Mouse (Mus musculus) hindlimb bud, embryonic 11.5 days (tissue): ENCODE measurements around the gene Ubn1.

ENCODE experiments used
- DNase-seq: peaks from one replicate; pipeline ENCODE4 v3.0.0-alpha.2; 2012; ENCODE audit warnings: low read depth, low spot score; ENCODE audit errors: extremely low spot score

Gene Ubn1

DNA sequence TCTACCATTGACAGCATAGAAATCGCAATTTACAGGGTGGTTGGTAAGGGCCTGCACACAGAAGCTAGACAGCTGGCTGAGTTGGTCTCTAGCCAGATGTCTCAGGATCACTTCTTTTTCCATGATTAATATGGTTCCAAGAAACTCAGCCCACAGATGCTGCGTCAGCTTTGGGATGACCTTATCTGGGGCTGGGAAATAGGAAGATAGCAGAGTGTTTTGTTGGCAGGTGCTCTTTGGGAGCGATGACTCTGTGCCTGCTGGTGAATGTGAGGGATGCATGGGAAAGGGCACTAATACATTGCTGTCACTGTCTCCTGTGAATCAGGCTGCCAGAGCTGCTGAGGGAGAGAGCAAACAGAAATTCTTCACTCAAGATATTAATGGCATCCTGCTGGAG lies 20.5 kb downstream of the Ubn1 start:
- DNase-seq: no peak

GRCm38 (mm10) chr16:5071974-5072373 lies 22.1 kb downstream of the Ubn1 start:
- no peak for DNase-seq

GRCm38 (mm10) chr16:5074341-5074740 lies 24.5 kb downstream of the Ubn1 start:
- DNase-seq: no peak

GRCm38 (mm10) chr16:5085196-5085595 lies 35.3 kb downstream of the Ubn1 start:
- no peak for DNase-seq

GRCm38 (mm10) chr16:5086179-5086578 lies 36.3 kb downstream of the Ubn1 start:
- DNase-seq: no peak

DNA sequence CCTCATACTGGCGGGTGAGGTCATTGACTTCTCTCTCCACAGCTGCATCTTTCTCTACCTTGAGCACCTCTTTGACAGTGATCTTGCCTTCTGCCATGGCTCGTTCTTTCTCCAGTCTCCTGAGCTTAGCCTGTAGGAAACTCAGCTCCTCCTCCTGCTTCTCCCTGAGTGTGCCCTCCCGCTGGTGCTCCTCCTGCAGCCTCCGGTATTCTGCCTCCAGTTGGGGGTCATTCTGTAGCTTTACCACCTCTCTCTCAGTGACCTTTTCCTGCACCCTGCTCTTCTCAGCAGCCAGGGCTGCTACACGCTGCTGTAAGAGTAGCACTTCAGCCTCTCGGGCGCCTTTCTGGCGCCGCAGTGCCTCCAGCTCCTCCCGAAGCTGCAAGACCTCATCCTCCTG lies 39.2 kb downstream of the Ubn1 start:
- DNase-seq: no peak

DNA sequence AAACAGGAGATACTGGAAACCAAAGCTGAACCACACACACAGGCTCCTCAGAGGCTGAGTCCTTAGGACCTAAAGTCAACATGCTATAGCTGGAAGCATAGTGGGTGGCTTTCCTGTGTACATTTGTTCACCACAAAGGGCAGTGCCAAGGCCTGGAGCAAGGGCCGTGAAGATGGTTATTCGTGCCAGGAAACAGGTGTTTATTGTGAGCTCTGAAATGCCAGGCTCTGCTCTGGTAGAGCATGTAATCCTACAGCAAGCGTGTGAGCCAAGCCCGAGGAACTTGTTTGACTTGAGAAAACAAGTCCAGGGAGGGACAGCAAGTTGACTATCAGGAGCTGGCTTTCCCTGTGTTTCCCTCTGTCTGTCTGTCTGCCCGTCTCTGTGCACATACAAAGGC lies 43.4 kb downstream of the Ubn1 start:
- DNase-seq: no peak

GRCm38 (mm10) chr16:5096504-5096903 lies 46.6 kb downstream of the Ubn1 start:
- DNase-seq: no peak

DNA sequence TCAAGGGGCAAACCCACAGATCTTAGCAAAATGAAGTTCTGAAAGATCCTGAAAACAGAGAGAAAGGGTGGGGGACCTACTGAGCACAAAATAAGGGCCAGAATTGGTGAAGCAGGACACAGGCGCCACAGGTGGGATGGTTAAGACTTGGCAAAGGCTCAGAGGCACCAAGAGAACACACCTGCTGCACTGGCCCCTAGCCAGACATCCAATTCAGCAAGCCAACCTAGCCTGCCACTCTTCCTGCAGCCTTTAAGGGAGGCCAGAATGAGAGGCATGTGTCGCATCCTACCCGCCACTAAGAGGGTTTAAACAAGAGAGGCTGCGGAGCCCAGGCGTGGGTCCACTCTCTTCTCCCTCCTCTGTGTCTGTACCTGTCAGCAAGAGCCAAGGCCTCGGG lies 51.1 kb downstream of the Ubn1 start:
- DNase-seq: no peak

DNA sequence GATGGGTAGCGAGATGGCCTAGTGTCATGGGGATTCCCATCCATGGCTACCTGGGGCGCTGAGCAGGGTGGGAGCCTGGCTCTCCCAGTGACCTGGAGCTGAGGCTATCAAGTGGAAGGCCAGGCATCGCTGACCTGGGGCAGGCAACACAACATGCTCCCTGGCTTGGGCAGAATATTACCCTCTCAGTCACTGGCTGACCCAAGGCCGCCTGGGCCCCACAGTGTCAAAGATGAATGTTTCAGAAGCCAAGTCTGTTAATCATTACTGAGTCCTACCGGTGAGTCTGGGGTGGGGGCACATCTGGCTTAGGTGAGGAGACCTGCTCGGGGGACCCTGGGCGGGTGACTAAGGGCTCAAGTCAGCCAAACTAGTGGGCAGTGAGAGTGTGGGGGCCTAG lies 60.0 kb downstream of the Ubn1 start:
- no peak for DNase-seq

- DNase-seq: no peak
Measured at GRCm38 (mm10) chr16:5111021-5111420, 61.2 kb downstream of the Ubn1 start.

- DNase-seq: no peak
Measured at GRCm38 (mm10) chr16:5113002-5113550, 63.2 kb downstream of the Ubn1 start.

GRCm38 (mm10) chr16:5113582-5113981 lies 63.7 kb downstream of the Ubn1 start:
- DNase-seq: no peak

- DNase-seq: no peak
Measured at GRCm38 (mm10) chr16:5119385-5119784, 69.5 kb downstream of the Ubn1 start.

GRCm38 (mm10) chr16:5119845-5120244 lies 70.0 kb downstream of the Ubn1 start:
- DNase-seq: no peak

DNA sequence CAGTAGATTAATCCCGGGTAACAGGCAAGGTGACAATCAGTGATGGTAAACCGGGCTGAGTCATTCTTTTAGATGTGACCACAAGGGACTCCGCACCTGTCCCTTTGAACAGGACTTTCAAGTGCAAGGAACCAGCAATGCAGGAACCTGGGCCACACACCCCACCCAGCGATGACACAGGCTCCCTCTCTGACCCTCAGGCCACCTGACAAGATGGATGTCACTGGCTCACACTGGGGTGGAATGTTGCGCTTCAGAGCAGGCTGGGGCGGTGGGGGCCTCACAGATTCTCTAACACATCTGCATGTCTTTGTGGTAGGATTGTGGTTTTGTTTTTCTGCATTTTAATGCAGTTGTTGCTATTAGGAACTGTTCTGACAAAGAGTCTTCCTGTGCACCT lies 73.6 kb downstream of the Ubn1 start:
- DNase-seq: no peak

- no peak for DNase-seq
Measured at GRCm38 (mm10) chr16:5130196-5130595, 80.3 kb downstream of the Ubn1 start.

DNA sequence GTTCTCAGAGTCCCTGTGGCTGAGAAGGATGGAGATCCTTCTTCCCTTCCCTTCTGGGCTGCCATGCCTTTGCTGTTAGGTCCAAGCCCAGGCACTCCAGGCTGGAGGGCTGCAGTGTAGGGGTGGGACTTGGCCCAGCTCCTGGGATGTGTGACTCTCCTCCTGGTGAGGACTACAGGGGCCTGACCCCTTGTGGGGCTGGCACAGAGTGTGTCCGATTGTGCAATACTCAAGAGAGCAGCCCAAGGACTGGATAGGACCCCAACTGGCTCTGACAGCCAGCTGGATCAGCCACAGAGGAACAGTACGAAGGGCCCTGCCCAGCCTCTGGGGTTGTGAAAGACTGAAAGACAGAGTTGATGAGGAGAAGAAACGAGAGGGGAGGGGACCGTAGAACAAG lies 80.9 kb downstream of the Ubn1 start:
- DNase-seq: no peak

DNA sequence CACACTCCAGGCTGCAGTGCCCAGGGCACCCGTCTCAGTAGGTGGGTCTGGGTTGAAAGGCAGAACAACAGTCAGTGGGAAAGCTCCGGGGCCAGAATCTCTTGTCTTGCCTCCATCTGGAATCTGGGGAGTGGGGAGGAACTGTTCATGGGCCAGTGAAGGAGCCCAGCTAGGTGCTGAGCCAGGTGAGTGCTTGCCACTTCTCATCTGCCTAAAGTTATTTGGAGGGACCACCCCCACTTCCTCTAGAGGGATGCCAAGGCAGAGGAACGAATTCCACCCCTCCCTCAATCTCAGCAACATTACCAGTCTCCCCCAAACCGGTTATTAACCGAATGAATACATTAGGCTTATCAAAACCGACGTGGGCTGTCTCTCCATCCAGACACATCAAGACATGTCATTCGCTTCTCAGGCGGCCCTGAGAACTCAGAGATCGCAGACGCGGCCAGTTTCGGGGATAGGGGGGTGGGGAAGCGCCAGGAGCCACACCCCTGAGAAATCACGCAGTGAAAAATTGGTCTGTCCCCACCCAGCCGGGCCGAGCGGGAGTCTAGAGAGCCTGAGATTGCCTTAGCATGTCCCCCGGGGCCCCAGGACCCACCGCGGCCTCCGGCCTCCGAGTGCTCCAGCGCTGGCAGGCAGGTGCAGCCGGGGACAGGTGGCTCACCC lies 81.5 kb downstream of the Ubn1 start:
- no peak for DNase-seq

DNA sequence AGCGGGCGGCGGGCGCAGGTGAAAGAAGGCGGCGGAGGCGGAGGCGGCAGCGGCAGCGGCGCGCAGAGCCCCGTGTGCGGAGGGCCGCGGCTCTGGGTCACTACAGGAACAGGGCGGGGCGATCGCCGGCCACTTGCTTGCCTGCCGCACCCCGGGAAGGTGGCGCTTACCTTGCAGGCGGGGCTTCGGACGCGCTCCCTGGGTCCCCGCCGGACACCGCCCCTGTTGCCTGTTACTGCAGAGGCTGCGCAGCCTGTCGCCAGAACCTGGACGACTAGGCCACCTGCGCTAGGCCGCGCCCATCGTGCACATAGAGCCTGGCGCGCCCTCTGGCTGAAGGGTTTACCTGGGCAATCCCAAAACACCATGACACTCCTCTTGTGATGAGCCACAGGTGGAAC lies 82.5 kb downstream of the Ubn1 start, which contains the start of gene Ppl:
TSS of gene Ppl (minus strand) at position 21 of the 401 bp plus-strand sequence.
- no peak for DNase-seq

- DNase-seq: no peak
Measured at GRCm38 (mm10) chr16:5134623-5135330, 84.9 kb downstream of the Ubn1 start.

DNA sequence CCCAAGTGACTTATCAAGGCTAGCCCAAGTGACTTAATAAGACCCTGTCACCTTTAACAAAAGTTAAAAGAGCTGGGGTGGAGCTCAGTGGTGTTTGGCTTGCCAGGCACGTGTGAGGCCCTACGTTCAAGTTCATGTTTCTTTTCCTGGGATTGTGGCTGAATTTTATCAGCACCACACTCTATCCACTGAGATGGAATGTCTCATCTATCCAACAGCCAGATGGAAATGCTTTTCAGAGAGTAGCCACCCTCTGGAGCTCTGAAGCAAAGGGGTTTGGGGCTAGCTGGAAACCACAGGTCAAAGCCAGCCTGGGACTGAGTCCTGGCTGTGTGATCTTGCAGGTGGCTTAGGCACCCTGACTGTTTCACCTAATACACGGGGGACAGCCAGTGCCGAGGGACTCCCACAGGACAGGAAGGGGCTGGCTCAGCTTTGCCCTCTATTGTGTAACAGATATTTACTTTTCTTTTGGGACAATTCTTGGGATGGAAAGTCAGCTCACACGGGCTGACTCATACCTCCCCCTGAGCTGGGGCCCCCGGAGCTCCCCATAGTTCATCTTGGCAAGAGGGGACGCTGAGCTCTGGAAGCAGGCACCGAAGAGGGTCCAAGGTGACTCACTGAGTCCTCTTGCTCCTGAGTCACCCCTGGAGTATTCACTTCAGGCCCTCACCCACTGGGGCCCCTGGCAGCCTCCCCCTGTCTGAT lies 85.8 kb downstream of the Ubn1 start:
- no peak for DNase-seq
